Mouse (Mus musculus) heart, embryonic 13.5 days (tissue): Measurements from ENCODE around the gene Gna14. TPM values are rescaled to one million over a fixed set of nuclear protein-coding genes. Genes with fewer than 3 reads are reported as not detected.

Experiments used
- ATAC-seq: fragments of 200-750 bp; cut with Nextera tagmentation; 2 replicates; pipeline ENCODE4 v1.8.0; 2017; ENCODE audit warnings: moderate TSS enrichment; ENCODE audit not compliant: insufficient number of reproducible peaks, low FRiP score, low TSS enrichment; ENCODE audit errors: extremely low read depth
- H3K27ac ChIP-seq: fragments of 300-500 bp; sonication (generic); replicated peaks from 2 replicates; pipeline ENCODE4 v1.5.1; 2015; ENCODE audit warnings: moderate library complexity, mild to moderate bottlenecking, inconsistent platforms
- H3K27me3 ChIP-seq: fragments of 300-500 bp; sonication (generic); replicated peaks from 2 replicates; pipeline ENCODE4 v1.6.1; 2015; ENCODE audit warnings: mild to moderate bottlenecking, inconsistent platforms
- H3K36me3 ChIP-seq: fragments of 300-500 bp; sonication (generic); 2 replicates; pipeline ENCODE4 v1.6.1; 2015; ENCODE audit warnings: mild to moderate bottlenecking, inconsistent platforms
- H3K4me1 ChIP-seq: fragments of 300-500 bp; sonication (generic); 2 replicates; pipeline ENCODE4 v1.6.1; 2015; ENCODE audit warnings: inconsistent platforms
- H3K4me2 ChIP-seq: fragments of 300-500 bp; sonication (generic); 2 replicates; pipeline ENCODE4 v1.6.1; 2015; ENCODE audit warnings: inconsistent platforms, mild to moderate bottlenecking, moderate library complexity
- H3K4me3 ChIP-seq: fragments of 300-500 bp; sonication (generic); 2 replicates; pipeline ENCODE4 v1.5.1; 2015; ENCODE audit warnings: moderate library complexity, mild to moderate bottlenecking, inconsistent platforms
- H3K9ac ChIP-seq: fragments of 300-500 bp; sonication (generic); 2 replicates; pipeline ENCODE4 v1.6.1; 2015; ENCODE audit warnings: inconsistent platforms, mild to moderate bottlenecking, moderate library complexity
- H3K9me3 ChIP-seq: fragments of 300-500 bp; sonication (generic); 2 replicates; pipeline ENCODE4 v1.6.1; 2016; ENCODE audit warnings: inconsistent platforms
- WGBS: fragments of 180-500 bp; shearing (Covaris S2); methylation state at CpG from one replicate; pipeline ENCODE4 v1.1.7; 2015; ENCODE audit warnings: mixed read lengths; 5-methylcytosine and 5-hydroxymethylcytosine counted together
- polyA plus RNA-seq: library from polyadenylated mRNA; unstranded; fragments of >200 nt; fragmentation: Nextera tagmentation; extraction: Ambion mirVana; gene quantifications from 2 replicates; pipeline ENCODE4 v1.2.1, GENCODE M21; 2015

The Gna14 gene
- polyA plus RNA-seq, 1 experiment from 2014 or later, result 1.6 TPM

GRCm38 (mm10) chr19:16598653-16599297 lies 163.2 kb downstream of the Gna14 start:
- H3K36me3 ChIP-seq, result no peaks in the 10 kb centered on the region
- H3K9ac ChIP-seq, result peak overlapping the region; percentile 47; the same call in 1 of the 2 replicates
- peaks cover 7% of the 10 kb centered on the region for H3K4me1 ChIP-seq
- H3K9me3 ChIP-seq, result no peaks in the 10 kb centered on the region
- H3K27me3 ChIP-seq, result peaks cover 10% of the 10 kb centered on the region; the same call in 1 of the 2 replicates
- no peak overlapping the region for H3K27ac ChIP-seq
- WGBS, result 39% methylated on average over 11 of the region's 11 CpGs
- H3K4me2 ChIP-seq, result peak overlapping the region; percentile 53
- no peak overlapping the region for H3K4me3 ChIP-seq
- ATAC-seq, result no peak

- Histone ChIP-seq H3K36me3 (no peaks in the 10 kb centered on the region), H3K27ac (no peak overlapping the region), H3K9ac (no peak overlapping the region), H3K9me3 (no peaks in the 10 kb centered on the region), H3K4me1 (peaks cover 7% of the 10 kb centered on the region), H3K4me2 (peak overlapping the region; percentile 53), H3K4me3 (no peak overlapping the region), H3K27me3 (peaks cover 10% of the 10 kb centered on the region; the same call in 1 of the 2 replicates)
- no peak for ATAC-seq
- 16% methylated on average over 9 of the region's 9 CpGs for WGBS
These were observed 163.9 kb downstream of the Gna14 start for GRCm38 (mm10) chr19:16599298-16599970.

GRCm38 (mm10) chr19:16602026-16602425 lies 166.5 kb downstream of the Gna14 start:
- WGBS, result 74% methylated on average over 8 of the region's 8 CpGs
- peaks cover 7% of the 10 kb centered on the region for H3K4me1 ChIP-seq
- H3K27ac ChIP-seq, result no peak overlapping the region
- no peak for ATAC-seq
- no peak overlapping the region for H3K9ac ChIP-seq
- peaks cover 10% of the 10 kb centered on the region; the same call in 1 of the 2 replicates for H3K27me3 ChIP-seq
- H3K36me3 ChIP-seq, result no peaks in the 10 kb centered on the region
- H3K4me3 ChIP-seq, result no peak overlapping the region
- H3K4me2 ChIP-seq, result no peak overlapping the region
- H3K9me3 ChIP-seq, result no peaks in the 10 kb centered on the region

- no peaks in the 10 kb centered on the region for H3K27me3 ChIP-seq
- no peak for ATAC-seq
- WGBS, result 88% methylated on average over 6 of the region's 6 CpGs
These were observed 172.1 kb downstream of the Gna14 start for GRCm38 (mm10) chr19:16607634-16608033.

DNA sequence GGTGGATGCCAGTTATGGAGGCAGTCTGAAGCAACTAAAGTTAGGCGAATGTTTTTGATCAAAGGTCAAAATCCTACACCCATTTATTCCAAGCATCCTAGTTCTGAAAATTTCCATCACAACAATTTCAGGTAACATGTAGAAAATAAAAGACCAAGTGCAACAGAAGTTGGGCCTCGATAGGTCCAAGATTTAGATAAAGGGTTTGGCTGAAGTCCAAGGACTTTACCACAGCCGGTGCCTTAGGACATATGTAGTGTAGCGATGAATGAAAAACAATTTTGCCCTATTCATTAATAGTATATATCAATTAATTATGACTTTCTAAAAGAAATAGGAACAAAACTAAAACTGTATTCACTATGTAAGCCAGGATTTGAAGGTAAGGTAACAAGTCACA lies 187.6 kb downstream of the Gna14 start:
- no peak overlapping the region for H3K9ac ChIP-seq
- H3K9me3 ChIP-seq, result no peaks in the 10 kb centered on the region
- H3K36me3 ChIP-seq, result no peaks in the 10 kb centered on the region
- ATAC-seq, result no peak
- peaks cover 10% of the 10 kb centered on the region for H3K4me1 ChIP-seq
- H3K4me2 ChIP-seq, result no peak overlapping the region
- 76% methylated on average over 4 of the region's 4 CpGs for WGBS
- H3K4me3 ChIP-seq, result no peak overlapping the region
- no peaks in the 10 kb centered on the region for H3K27me3 ChIP-seq
- no peak overlapping the region for H3K27ac ChIP-seq

More at GRCm38 (mm10) chr19:16607634-16608033, 172.1 kb downstream of the Gna14 start:
- Histone ChIP-seq H3K4me1 (0 out of 2 replicates have a peak, but pooled peaks cover 10% of the 10 kb centered on the region), H3K36me3 (no peaks in the 10 kb centered on the region; the same call in 1 of the 2 replicates), H3K9me3 (no peaks in the 10 kb centered on the region), H3K4me3 (no peak overlapping the region), H3K27ac (no peak overlapping the region), H3K4me2 (no peak overlapping the region), H3K9ac (no peak overlapping the region)

DNA sequence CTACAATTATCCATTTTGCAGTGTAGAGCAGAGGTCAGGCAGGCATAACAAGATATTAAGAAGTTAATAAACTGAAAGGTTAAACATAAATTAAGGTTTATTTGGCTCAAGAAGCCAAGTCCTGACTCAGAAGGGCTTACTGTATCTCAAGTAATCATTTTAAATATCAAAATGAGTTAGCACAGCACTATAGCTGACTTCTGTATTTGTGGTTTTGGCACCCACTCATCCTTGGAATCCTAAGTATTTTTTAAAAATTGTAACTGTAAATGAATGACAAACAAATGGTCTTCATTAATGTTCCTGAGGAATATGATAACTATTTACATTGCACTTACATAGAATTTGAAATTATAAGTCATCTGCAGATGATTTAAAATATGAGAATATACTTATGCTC lies 189.4 kb downstream of the Gna14 start:
- Histone ChIP-seq H3K4me2 (peak overlapping the region; percentile 55; the same call in 1 of the 2 replicates), H3K27me3 (no peaks in the 10 kb centered on the region), H3K9ac (no peak overlapping the region), H3K4me1 (peaks cover 10% of the 10 kb centered on the region), H3K36me3 (no peaks in the 10 kb centered on the region), H3K27ac (no peak overlapping the region), H3K9me3 (no peaks in the 10 kb centered on the region), H3K4me3 (no peak overlapping the region)
- ATAC-seq, result no peak

DNA sequence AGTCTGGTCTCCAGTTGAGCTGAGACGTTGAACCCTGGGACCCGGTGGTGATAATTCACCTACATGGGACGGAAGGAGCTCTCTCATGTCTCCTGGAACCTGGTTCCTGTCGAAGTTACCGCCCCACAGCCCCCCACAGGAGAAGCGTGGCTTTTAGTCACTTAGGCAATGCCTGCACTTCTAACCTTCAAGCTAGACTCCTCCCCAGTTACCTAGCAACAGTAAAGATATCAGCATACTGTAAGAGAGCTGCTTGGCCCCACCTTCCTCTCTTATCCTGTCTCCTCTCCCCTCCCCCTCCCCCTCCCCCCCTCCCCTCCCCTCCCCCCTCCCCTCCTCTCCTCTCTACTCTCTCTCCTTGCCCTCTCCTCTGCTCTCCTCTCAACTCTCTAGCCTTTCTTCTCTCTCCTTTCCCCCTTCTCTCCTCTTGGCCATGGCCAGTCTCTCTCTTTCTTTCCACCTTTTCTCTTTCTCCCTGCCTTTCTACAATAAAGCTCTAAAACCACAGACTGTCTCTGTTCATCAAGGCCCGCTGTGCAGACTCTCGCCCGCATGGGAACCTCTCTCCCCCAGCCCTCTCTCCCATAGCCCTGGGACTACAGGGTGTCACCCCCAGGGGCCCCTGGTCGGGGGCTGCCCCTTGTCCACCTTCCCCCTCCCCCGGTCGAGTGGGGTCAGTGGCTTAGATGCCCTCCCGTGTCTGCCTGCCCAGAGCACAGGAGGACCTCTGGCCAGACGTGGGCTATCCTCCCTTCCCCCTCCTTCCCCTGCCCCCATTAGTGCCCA lies 190.2 kb downstream of the Gna14 start:
- Histone ChIP-seq H3K4me2 (peak overlapping the region; percentile 55), H3K27ac (no peak overlapping the region), H3K4me3 (no peak overlapping the region), H3K4me1 (peaks cover 10% of the 10 kb centered on the region), H3K36me3 (no peaks in the 10 kb centered on the region), H3K27me3 (no peaks in the 10 kb centered on the region), H3K9me3 (no peaks in the 10 kb centered on the region), H3K9ac (no peak overlapping the region)
- 5% methylated on average over 14 of the region's 14 CpGs for WGBS
- no peak; the same call in 1 of the 2 replicates for ATAC-seq
